31 mouse cellular contexts compared by ENCODE assay signal in genomic region chr9:84072534-84072933, GRCm38 (mm10).
A peak's percentile ranks its signal among the peaks of the same experiment; 100 is the strongest.
DNase-seq lines count a peak whose midpoint lies in the region; ATAC-seq lines count a peak whose summit lies in the region.
"Had no signal": no experiment of that assay in that cellular context is flagged by ENCODE, and none has a peak within 500 bp of the region (broad histone marks: within the 10 kb centered on the region; RNA-seq: fewer than 3 reads in every experiment).

No protein-coding gene starts in this region.

- DNase-seq in heart, adult 11 months: peak; percentile 52
- peak; percentile 42 for DNase-seq in embryo, embryonic 11 days
- peak; percentile 19 for DNase-seq in forelimb bud, embryonic 11.5 days (ENCODE audit: low read depth, low spot score)
- no peak for DNase-seq in cerebellum, adult 8-10 months
- DNase-seq in spleen, postnatal 36 days (ENCODE audit: low spot score in 2 of 2): no peak
- DNase-seq: adrenal gland, postnatal 10 days; adrenal gland, postnatal 36 days; B cell, adult 2 months; cerebellum, adult 18-20 months; cerebellum, adult 9-11 months; cerebellum, postnatal 25 days; forebrain, postnatal 0 days; gastrocnemius, postnatal 10 days; gastrocnemius, postnatal 36 days; heart, postnatal 10 days; heart, postnatal 36 days; kidney, adult 11 months had no signal

- H3K4me3 ChIP-seq in heart, embryonic 12.5 days: no peak overlapping the region
- H3K4me3 ChIP-seq in embryonic facial prominence, embryonic 12.5 days: no peak overlapping the region
- H3K4me3 ChIP-seq: heart, embryonic 15.5 days; hindbrain, embryonic 10.5 days; hindbrain, embryonic 13.5 days; intestine, embryonic 15.5 days had no signal

- no peak overlapping the region for H3K9ac ChIP-seq in heart, embryonic 12.5 days
- H3K9ac ChIP-seq in embryonic facial prominence, embryonic 12.5 days: no peak overlapping the region
- H3K9ac ChIP-seq: embryonic facial prominence, embryonic 15.5 days; forebrain, postnatal 0 days; heart, embryonic 15.5 days; hindbrain, embryonic 13.5 days; intestine, embryonic 15.5 days had no signal

- H3K27me3 ChIP-seq in heart, embryonic 12.5 days (replicated peaks): no peaks in the 10 kb centered on the region
- H3K27me3 ChIP-seq in embryonic facial prominence, embryonic 12.5 days: no peaks in the 10 kb centered on the region
- H3K27me3 ChIP-seq: CH12.LX; embryonic facial prominence, embryonic 15.5 days; heart, embryonic 15.5 days; hindbrain, embryonic 13.5 days; intestine, embryonic 15.5 days; Patski had no signal

- 92% methylated on average over 6 of the region's 6 CpGs for WGBS in heart, embryonic 12.5 days
- whole genome bisulfite sequencing in embryonic facial prominence, embryonic 12.5 days: 22% methylated on average over 6 of the region's 6 CpGs

- no peak overlapping the region for H3K4me2 ChIP-seq in heart, embryonic 12.5 days
- H3K4me2 ChIP-seq in embryonic facial prominence, embryonic 12.5 days (replicated peaks): peak overlapping the region; percentile 19; the same call in 1 of the 2 replicates
- H3K4me2 ChIP-seq: heart, embryonic 11.5 days; heart, embryonic 15.5 days; hindbrain, embryonic 13.5 days; intestine, embryonic 15.5 days had no signal

- H3K4me1 ChIP-seq in heart, embryonic 12.5 days (replicated peaks): peaks cover 7% of the 10 kb centered on the region; the same call in 1 of the 2 replicates
- peaks cover 10% of the 10 kb centered on the region for H3K4me1 ChIP-seq in embryonic facial prominence, embryonic 12.5 days
- H3K4me1 ChIP-seq: hindbrain, embryonic 10.5 days; hindbrain, embryonic 13.5 days; intestine, embryonic 15.5 days had no signal

- no peak for ATAC-seq in heart, embryonic 12.5 days (ENCODE audit: insufficient number of reproducible peaks, low FRiP score)
- ATAC-seq in embryonic facial prominence, embryonic 12.5 days (ENCODE audit: insufficient number of reproducible peaks, insufficient read depth, low FRiP score, low TSS enrichment): no peak
- ATAC-seq in megakaryocyte-erythroid progenitor cell, adult 5-6 weeks (replicated peaks; ENCODE audit: low FRiP score, low TSS enrichment, poor library complexity, severe bottlenecking): no peak
- ATAC-seq: forebrain, embryonic 14.5 days; forebrain, postnatal 0 days; hindbrain, embryonic 16.5 days; intestine, embryonic 15.5 days; Patski had no signal

- no peaks in the 10 kb centered on the region for H3K36me3 ChIP-seq in heart, embryonic 12.5 days
- H3K36me3 ChIP-seq in embryonic facial prominence, embryonic 12.5 days: no peaks in the 10 kb centered on the region
- H3K36me3 ChIP-seq: embryonic facial prominence, embryonic 15.5 days; G1E; heart, embryonic 15.5 days; hindbrain, embryonic 10.5 days; hindbrain, embryonic 13.5 days; intestine, embryonic 15.5 days had no signal

- H3K27ac ChIP-seq in heart, embryonic 12.5 days (ENCODE audit: poor library complexity, severe bottlenecking): no peak overlapping the region
- no peak overlapping the region for H3K27ac ChIP-seq in embryonic facial prominence, embryonic 12.5 days
- H3K27ac ChIP-seq: embryonic facial prominence, embryonic 15.5 days; heart, embryonic 15.5 days; hindbrain, embryonic 10.5 days; hindbrain, embryonic 13.5 days; intestine, embryonic 15.5 days had no signal

- no peaks in the 10 kb centered on the region for H3K9me3 ChIP-seq in heart, embryonic 12.5 days (replicated peaks)
- H3K9me3 ChIP-seq in embryonic facial prominence, embryonic 12.5 days: no peaks in the 10 kb centered on the region
- H3K9me3 ChIP-seq: embryonic facial prominence, embryonic 15.5 days; G1E; heart, embryonic 15.5 days; hindbrain, embryonic 10.5 days; hindbrain, embryonic 13.5 days; intestine, embryonic 15.5 days had no signal

Comparison
In these comparisons a context has a peak if more than half of its experiments do, and no peak if none do; other contexts are left out.
1. DNase-seq: peak in heart, adult 11 months (single experiment), embryo, embryonic 11 days (single experiment) and forelimb bud, embryonic 11.5 days (single experiment); none in cerebellum, adult 8-10 months (single experiment) and spleen, postnatal 36 days (0 of 2).